Mouse (Mus musculus): Measurements from ENCODE around the gene Col27a1. TPM values are rescaled to one million over a fixed set of nuclear protein-coding genes. Genes with fewer than 3 reads are reported as not detected.

The Col27a1 gene
- total RNA-seq, 2 experiments from 2014 or later = 1.9 to 2.6 TPM

DNA sequence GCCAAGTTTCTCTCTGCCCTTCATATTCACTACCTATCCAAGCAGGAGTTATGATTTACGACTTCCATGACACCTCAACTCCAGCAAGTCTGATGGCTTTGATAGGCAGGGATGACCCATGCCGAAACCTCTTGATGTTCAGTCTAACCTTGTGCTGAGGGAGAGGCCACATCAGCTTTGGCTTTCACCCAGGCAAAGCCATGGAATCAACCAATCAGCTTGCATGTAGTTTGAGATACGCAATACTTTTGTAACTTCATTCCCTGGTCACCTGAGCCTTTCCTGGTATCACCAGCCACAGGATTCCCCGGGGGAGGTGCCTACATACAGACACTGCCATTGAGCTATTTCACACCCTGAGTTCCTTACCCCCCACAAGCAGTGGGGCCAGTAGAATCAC, 132.9 kb downstream of the Col27a1 start:
- intact Hi-C loops (cut with DNase I; ENCODE audit: low total_unique reads) = no loop called here
- no peak for DNase-seq

DNA sequence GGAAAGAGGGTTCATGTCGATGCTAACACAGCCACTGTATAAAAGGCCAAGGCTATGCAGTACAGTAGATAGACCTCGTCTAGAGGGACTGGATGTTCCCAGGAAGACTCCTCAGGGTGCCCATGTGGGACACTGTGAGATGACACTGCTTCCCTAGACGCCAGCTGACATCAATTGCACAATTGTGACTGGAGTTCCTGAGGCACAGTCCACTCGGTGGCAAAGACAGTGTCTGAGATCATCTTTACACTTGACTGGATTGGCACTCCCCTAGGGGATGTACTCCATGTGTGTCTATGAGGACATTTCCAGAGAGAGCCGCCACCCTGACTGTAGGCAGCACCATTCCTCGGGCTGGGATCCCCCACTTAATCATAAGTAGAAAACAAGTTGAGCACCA, 134.7 kb downstream of the Col27a1 start:
- DNase-seq = no peak

GRCm38 (mm10) chr4:63355877-63356665, 142.3 kb downstream of the Col27a1 start, which contains the start of gene Orm3:
Gene Orm3, plus strand, starts transcription at chr4:63356162.
- intact Hi-C loops (cut with DNase I; ENCODE audit: low total_unique reads) = no loop called here
- DNase-seq = no peak

More for the DNA sequence above, 134.7 kb downstream of the Col27a1 start:
- intact Hi-C loops (cut with DNase I; ENCODE audit: low total_unique reads) = no loop called here

DNA sequence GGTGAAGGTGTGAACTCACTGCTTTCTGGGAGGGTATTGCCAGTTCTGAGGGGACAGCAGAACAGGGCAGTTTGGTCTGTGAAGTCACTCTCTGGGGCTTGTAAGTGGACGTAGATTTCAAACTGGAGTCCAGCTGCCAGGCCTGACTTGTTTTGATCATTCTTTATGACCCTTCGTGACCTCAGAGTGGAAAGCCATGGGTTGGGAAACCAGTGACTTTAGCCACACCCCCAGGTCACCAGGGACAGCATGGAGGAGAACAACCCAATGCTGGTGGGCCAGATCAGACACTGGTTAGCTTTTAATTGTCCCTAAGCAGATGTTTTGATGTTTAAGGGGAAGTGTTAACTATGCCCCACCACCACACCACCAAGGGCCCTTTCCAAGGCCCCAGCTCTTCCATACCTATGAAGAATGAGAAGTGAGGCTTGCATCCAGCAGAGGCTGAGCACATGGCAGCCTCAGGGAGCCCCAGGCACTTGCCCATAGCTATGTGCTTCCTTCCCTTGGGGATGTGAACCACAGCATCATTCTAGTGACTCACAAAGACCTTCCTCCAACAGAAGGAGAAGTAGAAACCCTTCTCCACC, 143.3 kb downstream of the Col27a1 start:
- no peak for DNase-seq
- intact Hi-C loops (cut with DNase I; ENCODE audit: low total_unique reads) = no loop called here

- DNase-seq = no peak
- intact Hi-C loops (cut with DNase I; ENCODE audit: low total_unique reads) = no loop called here
These were observed 146.1 kb downstream of the Col27a1 start for GRCm38 (mm10) chr4:63359861-63360260.

DNA sequence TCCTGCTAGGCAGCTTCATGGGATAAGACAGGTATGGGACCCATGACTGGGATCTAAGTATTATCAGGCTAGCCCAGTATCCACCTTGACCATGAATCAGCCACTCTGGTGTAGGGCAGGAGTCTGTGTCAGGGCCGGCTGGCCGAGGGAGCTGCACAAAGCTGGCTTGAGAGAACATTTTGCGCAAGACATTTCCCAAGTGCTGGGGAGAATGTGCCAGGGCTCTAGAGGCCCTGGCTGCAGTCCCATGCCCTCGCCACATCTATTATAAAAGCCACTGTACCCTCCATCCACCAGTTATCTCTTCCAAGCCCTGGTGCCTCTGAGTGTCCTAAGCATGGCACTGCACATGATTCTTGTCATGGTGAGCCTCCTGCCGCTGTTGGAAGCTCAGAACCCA, 148.3 kb downstream of the Col27a1 start, which contains the start of gene Orm2:
TSS of gene Orm2 (plus strand) at position 300 of the 400 bp plus-strand sequence.
- DNase-seq = no peak
- intact Hi-C loops (cut with DNase I; ENCODE audit: low total_unique reads) = no loop called here

- intact Hi-C loops (cut with DNase I; ENCODE audit: low total_unique reads) = no loop called here
- peak; percentile 85 for DNase-seq
These were observed 154.8 kb downstream of the Col27a1 start for GRCm38 (mm10) chr4:63368577-63368976.

DNA sequence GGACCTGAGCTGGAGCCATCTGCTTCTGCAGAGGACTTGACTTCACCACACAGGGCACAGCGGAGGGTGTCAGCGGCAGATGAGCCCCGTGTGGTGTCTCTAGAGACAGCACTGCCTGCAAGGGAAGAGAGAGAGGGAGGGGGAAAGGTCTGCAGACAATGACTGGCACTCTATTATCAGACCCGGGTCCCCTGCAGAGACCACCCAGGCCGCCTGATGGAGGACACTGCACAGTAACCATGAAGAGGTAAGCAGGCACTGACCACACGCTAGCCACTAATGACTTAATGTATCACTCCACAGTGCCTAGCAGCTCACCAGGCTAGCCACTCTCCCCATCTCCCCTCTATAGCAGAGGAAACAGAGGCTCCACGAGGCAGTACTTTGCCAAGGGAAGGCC, 157.1 kb downstream of the Col27a1 start:
- intact Hi-C loops (cut with DNase I; ENCODE audit: low total_unique reads) = loop anchor here (2.0 kb wide), 1 partner anchor 38 kb away; no protein-coding TSS in a partner anchor
- DNase-seq = no peak

DNA sequence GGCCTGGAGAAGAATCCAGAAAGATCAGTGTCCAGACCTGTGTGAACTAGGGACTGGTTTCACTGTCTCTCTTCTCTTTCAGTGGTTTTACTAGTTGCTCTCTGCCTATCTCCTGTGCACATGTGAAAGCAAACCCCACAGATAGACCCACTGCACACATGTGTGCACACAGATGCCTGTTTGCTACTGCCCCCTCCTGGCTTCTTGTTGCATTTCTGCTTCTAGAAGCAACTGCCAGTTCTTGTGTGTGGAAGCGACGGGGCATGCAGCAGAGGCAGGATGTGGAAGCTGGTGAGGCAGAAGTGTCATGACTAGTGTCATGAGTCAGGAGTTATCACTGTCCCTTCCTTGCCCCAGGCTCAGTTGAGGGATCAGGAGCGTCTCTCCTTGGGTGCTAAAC, 158.1 kb downstream of the Col27a1 start:
- no peak for DNase-seq
- intact Hi-C loops (cut with DNase I; ENCODE audit: low total_unique reads) = loop anchor here (2.0 kb wide), 1 partner anchor 37 kb away; no protein-coding TSS in a partner anchor

DNA sequence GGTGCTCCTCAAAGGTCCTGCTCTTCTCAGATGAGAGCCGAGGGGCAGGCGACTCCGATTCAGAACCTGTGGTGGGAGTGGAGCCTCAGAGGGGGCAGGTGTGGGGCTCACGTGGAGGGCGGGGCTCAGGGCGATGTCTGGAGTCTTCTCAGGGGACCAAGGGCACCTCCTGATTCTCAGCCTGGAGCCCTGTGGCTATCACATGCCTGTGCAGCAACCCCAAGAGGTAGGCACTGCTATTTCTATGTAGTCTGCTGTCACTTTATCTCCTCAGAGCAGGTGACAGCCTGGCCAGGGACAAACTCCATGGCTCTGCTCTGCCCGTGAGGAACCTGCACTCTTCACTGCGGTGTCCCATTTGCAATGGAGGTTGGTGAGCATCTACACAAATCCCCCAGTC, 159.6 kb downstream of the Col27a1 start:
- no peak for DNase-seq

DNA sequence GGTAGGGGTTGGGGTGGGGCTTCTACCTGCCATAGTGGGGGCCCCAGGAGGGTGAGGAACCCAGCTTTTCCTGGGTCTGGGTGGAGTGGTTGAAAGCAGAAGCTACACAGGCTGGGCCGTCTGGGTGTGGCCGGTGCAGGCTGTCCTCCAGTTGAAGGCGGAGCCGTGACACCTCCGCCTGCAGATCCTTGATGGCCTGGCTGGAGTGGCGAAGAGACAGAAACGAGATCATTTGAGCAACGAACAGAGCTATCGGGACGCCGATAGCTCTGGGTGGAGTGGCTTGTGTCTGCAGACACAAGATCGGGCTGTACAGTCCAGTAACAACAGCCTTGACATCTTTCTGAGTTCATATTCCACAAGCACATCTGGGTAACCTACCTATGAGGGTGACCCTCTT, 160.5 kb downstream of the Col27a1 start:
- intact Hi-C loops (cut with DNase I; ENCODE audit: low total_unique reads) = no loop called here
- no peak for DNase-seq

More for the DNA sequence above, 159.6 kb downstream of the Col27a1 start:
- intact Hi-C loops (cut with DNase I; ENCODE audit: low total_unique reads) = no loop called here

GRCm38 (mm10) chr4:63375367-63375766, 161.6 kb downstream of the Col27a1 start:
- intact Hi-C loops (cut with DNase I; ENCODE audit: low total_unique reads) = no loop called here
- DNase-seq = peak; percentile 85

DNA sequence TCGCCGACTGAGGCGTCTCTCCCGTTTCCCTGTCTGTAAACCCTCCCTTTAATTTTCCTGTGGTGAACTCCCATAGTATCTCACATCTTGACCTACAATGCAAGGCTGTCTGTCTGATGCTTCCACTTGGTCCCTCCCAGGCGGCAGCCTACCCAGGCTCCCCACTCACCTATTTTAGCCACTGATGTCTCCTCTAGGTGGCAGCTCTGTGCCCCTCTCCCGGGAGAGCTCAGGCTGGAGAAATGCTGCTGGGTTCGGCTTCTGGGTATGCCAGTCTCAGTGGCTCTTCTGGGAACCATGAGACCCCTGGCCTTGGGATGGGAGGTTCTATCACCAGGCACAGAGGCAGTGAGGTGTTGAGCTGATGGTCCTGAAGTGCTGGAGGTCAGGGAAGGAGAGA, 163.7 kb downstream of the Col27a1 start:
- no peak for DNase-seq
- intact Hi-C loops (cut with DNase I; ENCODE audit: low total_unique reads) = no loop called here

DNA sequence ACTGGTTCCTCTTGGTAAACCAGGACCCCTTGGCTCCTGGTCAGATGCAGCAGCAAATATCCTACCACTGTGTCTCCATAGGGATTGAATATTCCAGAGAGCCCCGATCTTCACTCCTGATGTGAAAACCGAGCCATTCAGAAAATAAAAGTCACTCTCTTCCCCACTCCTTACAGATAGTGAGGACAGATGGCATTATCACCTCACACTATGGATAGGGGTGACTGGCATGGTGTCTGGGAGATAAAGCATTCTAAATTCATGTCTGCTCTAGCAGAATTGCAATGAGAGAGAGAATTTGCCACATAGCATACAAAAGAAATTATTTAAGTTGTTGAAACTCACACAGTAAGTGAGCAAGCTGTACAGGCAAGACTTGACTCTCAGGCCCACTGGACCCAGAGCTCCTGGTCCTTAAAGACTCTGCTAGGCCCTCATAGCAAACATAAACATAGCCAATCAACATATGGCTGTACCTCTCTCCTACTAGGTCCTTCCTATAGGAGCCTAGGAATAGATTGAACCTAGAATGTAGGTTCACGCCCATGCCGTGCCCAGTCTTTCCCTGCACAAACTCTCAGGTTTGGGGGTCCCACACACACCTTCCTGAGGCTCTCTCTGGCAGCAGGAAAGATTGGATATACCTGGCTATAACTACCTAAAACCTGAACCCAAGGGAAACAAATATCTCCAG, 169.0 kb downstream of the Col27a1 start:
- DNase-seq = no peak
- intact Hi-C loops (cut with DNase I; ENCODE audit: low total_unique reads) = no loop called here

DNA sequence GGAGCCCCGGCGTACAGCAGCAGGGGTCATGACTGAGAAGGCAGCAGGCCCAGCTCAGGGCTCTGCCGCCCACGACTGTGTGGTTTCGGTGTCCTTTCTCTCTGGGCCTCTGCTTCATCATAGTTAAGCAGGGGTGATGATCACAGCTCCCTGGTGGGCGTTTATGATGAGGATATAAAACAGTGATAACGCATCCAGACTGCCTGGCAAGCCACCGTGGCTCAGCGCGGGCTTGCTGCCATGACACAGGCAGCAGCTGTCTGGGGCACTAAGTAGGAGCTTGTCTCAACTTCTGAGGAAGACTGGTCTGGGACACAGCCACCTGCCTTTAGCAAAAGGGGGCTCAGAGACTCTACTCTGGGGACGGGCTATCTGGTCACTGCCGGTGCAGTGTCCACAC, 169.7 kb downstream of the Col27a1 start:
- no peak for DNase-seq
- intact Hi-C loops (cut with DNase I; ENCODE audit: low total_unique reads) = no loop called here

- intact Hi-C loops (cut with DNase I; ENCODE audit: low total_unique reads) = no loop called here
- no peak for DNase-seq
These were observed 170.5 kb downstream of the Col27a1 start for GRCm38 (mm10) chr4:63384262-63384661.
